Mouse (Mus musculus) intestine, embryonic 14.5 days (tissue): ENCODE measurements around the gene Dock10. TPM values are rescaled to one million over a fixed set of nuclear protein-coding genes. Genes with fewer than 3 reads are reported as not detected.

ENCODE experiments used
- ATAC-seq: fragments of 200-750 bp; cut with Nextera tagmentation; replicated peaks from 2 replicates; pipeline ENCODE4 v1.8.0; 2017; ENCODE audit warnings: low read depth, moderate number of reproducible peaks, moderate TSS enrichment, moderate library complexity; ENCODE audit not compliant: low FRiP score, low TSS enrichment
- DNase-seq: peaks from one replicate; pipeline ENCODE4 v3.0.0-alpha.2; 2018; ENCODE audit warnings: low spot score
- H3K27ac ChIP-seq: fragments of 300-500 bp; sonication (generic); 2 replicates; pipeline ENCODE4 v1.5.1; 2014; ENCODE audit warnings: low read depth, mild to moderate bottlenecking, control low read depth
- H3K27me3 ChIP-seq: fragments of 300-500 bp; sonication (generic); replicated peaks from 2 replicates; pipeline ENCODE4 v1.6.1; 2014; ENCODE audit warnings: low read length, control low read depth; ENCODE audit not compliant: control insufficient read depth, insufficient read depth
- H3K36me3 ChIP-seq: fragments of 300-500 bp; sonication (generic); 2 replicates; pipeline ENCODE4 v1.6.1; 2014; ENCODE audit warnings: low read length, control low read depth; ENCODE audit not compliant: control insufficient read depth, insufficient read depth
- H3K4me1 ChIP-seq: fragments of 300-500 bp; sonication (generic); replicated peaks from 2 replicates; pipeline ENCODE4 v1.6.1; 2014; ENCODE audit warnings: low read length, control low read depth, mixed read lengths; ENCODE audit not compliant: control insufficient read depth, insufficient read depth
- H3K4me2 ChIP-seq: fragments of 300-500 bp; sonication (generic); 2 replicates; pipeline ENCODE4 v1.6.1; 2014; ENCODE audit warnings: low read length
- H3K4me3 ChIP-seq: fragments of 300-500 bp; sonication (generic); 2 replicates; pipeline ENCODE4 v1.5.1; 2014; ENCODE audit warnings: low read depth, low read length, control low read depth, mixed read lengths
- H3K9ac ChIP-seq: fragments of 300-500 bp; sonication (generic); 2 replicates; pipeline ENCODE4 v1.6.1; 2014; ENCODE audit warnings: mild to moderate bottlenecking, low read length
- H3K9me3 ChIP-seq: fragments of 300-500 bp; sonication (generic); 2 replicates; pipeline ENCODE4 v1.6.1; 2016; ENCODE audit warnings: low read length, control low read depth; ENCODE audit not compliant: control insufficient read depth
- WGBS: fragments of 180-500 bp; shearing (Covaris S2); extraction: QIAGEN DNeasy Blood & Tissue Kit; methylation state at CpG from one replicate; pipeline ENCODE4 v1.1.7; 2014; 5-methylcytosine and 5-hydroxymethylcytosine counted together
- polyA plus RNA-seq: library from polyadenylated mRNA; unstranded; fragments of >200 nt; fragmentation: Nextera tagmentation; extraction: Ambion mirVana; gene quantifications from 2 replicates; pipeline ENCODE4 v1.2.1, GENCODE M21; 2014

Gene Dock10
- polyA plus RNA-seq, 1 experiment from 2014 or later, result 7.3 TPM

GRCm38 (mm10) chr1:80515836-80516235 is 242.5 kb downstream of the Dock10 start:
- Histone ChIP-seq H3K4me2 (no peak overlapping the region), H3K9ac (no peak overlapping the region), H3K9me3 (no peaks in the 10 kb centered on the region), H3K27me3 (no peaks in the 10 kb centered on the region), H3K36me3 (no peaks in the 10 kb centered on the region), H3K4me3 (no peak overlapping the region), H3K27ac (no peak overlapping the region), H3K4me1 (no peaks in the 10 kb centered on the region)
- WGBS, result 40% methylated on average over 6 of the region's 6 CpGs
- no peak for DNase-seq
- no peak for ATAC-seq

GRCm38 (mm10) chr1:80512210-80512948 is 245.9 kb downstream of the Dock10 start:
- Histone ChIP-seq H3K4me1 (no peaks in the 10 kb centered on the region), H3K9ac (no peak overlapping the region), H3K36me3 (no peaks in the 10 kb centered on the region), H3K27me3 (no peaks in the 10 kb centered on the region), H3K4me3 (no peak overlapping the region), H3K9me3 (no peaks in the 10 kb centered on the region), H3K27ac (no peak overlapping the region), H3K4me2 (no peak overlapping the region)
- DNase-seq (no peak), ATAC-seq (no peak)
- 57% methylated on average over 8 of the region's 8 CpGs for WGBS

- Histone ChIP-seq H3K9ac (no peak overlapping the region), H3K4me3 (no peak overlapping the region), H3K9me3 (no peaks in the 10 kb centered on the region), H3K4me2 (no peak overlapping the region), H3K4me1 (no peaks in the 10 kb centered on the region), H3K36me3 (no peaks in the 10 kb centered on the region), H3K27me3 (no peaks in the 10 kb centered on the region), H3K27ac (no peak overlapping the region)
- DNase-seq, result no peak
- WGBS, result 83% methylated on average over 2 of the region's 2 CpGs
- ATAC-seq, result no peak
These were observed 253.6 kb downstream of the Dock10 start for GRCm38 (mm10) chr1:80504757-80505156.

GRCm38 (mm10) chr1:80504081-80504480 is 254.2 kb downstream of the Dock10 start:
- H3K36me3 ChIP-seq, result no peaks in the 10 kb centered on the region
- no peak overlapping the region for H3K27ac ChIP-seq
- H3K9me3 ChIP-seq, result no peaks in the 10 kb centered on the region
- no peak overlapping the region for H3K4me3 ChIP-seq
- no peak overlapping the region for H3K9ac ChIP-seq
- no peak overlapping the region for H3K4me2 ChIP-seq
- 93% methylated on average over 4 of the region's 4 CpGs for WGBS
- ATAC-seq, result no peak
- no peaks in the 10 kb centered on the region for H3K4me1 ChIP-seq
- H3K27me3 ChIP-seq, result no peaks in the 10 kb centered on the region
- DNase-seq, result no peak

GRCm38 (mm10) chr1:80502456-80503165 is 255.7 kb downstream of the Dock10 start:
- Histone ChIP-seq H3K36me3 (no peaks in the 10 kb centered on the region), H3K4me1 (no peaks in the 10 kb centered on the region), H3K4me3 (no peak overlapping the region), H3K9me3 (no peaks in the 10 kb centered on the region), H3K4me2 (no peak overlapping the region), H3K27ac (no peak overlapping the region), H3K9ac (no peak overlapping the region), H3K27me3 (no peaks in the 10 kb centered on the region)
- 84% methylated on average over 9 of the region's 9 CpGs for whole genome bisulfite sequencing
- no peak for DNase-seq
- no peak for ATAC-seq

- no peak for ATAC-seq
- DNase-seq, result no peak
- no peaks in the 10 kb centered on the region for H3K36me3 ChIP-seq
- no peaks in the 10 kb centered on the region for H3K4me1 ChIP-seq
- H3K27me3 ChIP-seq, result no peaks in the 10 kb centered on the region
- no peak overlapping the region for H3K27ac ChIP-seq
- H3K9me3 ChIP-seq, result no peaks in the 10 kb centered on the region
- WGBS, result 83% methylated on average over 7 of the region's 7 CpGs
- no peak overlapping the region for H3K9ac ChIP-seq
- no peak overlapping the region for H3K4me2 ChIP-seq
- no peak overlapping the region for H3K4me3 ChIP-seq
These were observed 259.1 kb downstream of the Dock10 start for GRCm38 (mm10) chr1:80499264-80499663.

GRCm38 (mm10) chr1:80496360-80496759 is 262.0 kb downstream of the Dock10 start:
- Histone ChIP-seq H3K4me1 (no peaks in the 10 kb centered on the region), H3K4me3 (no peak overlapping the region), H3K27me3 (no peaks in the 10 kb centered on the region), H3K36me3 (no peaks in the 10 kb centered on the region), H3K27ac (no peak overlapping the region), H3K9ac (no peak overlapping the region), H3K4me2 (no peak overlapping the region), H3K9me3 (no peaks in the 10 kb centered on the region)
- 89% methylated on average over 4 of the region's 4 CpGs for WGBS
- DNase-seq (no peak), ATAC-seq (no peak)

- WGBS, result 75% methylated on average over 5 of the region's 5 CpGs
- no peak overlapping the region for H3K4me3 ChIP-seq
- no peak overlapping the region for H3K27ac ChIP-seq
- H3K4me2 ChIP-seq, result no peak overlapping the region
- DNase-seq, result no peak
- H3K27me3 ChIP-seq, result no peaks in the 10 kb centered on the region
- no peak for ATAC-seq
- H3K36me3 ChIP-seq, result no peaks in the 10 kb centered on the region
- no peak overlapping the region for H3K9ac ChIP-seq
- no peaks in the 10 kb centered on the region for H3K4me1 ChIP-seq
- H3K9me3 ChIP-seq, result no peaks in the 10 kb centered on the region
These were observed 274.9 kb downstream of the Dock10 start for GRCm38 (mm10) chr1:80483419-80483818.

GRCm38 (mm10) chr1:80474942-80475341 is 283.4 kb downstream of the Dock10 start:
- Histone ChIP-seq H3K4me2 (no peak overlapping the region), H3K9me3 (no peaks in the 10 kb centered on the region), H3K9ac (no peak overlapping the region), H3K36me3 (no peaks in the 10 kb centered on the region), H3K27me3 (no peaks in the 10 kb centered on the region), H3K4me1 (no peaks in the 10 kb centered on the region), H3K4me3 (no peak overlapping the region), H3K27ac (no peak overlapping the region)
- 69% methylated on average over 1 of the region's 1 CpGs for WGBS
- ATAC-seq (no peak), DNase-seq (no peak)
